Mouse (Mus musculus) embryonic stem cell, embryonic (primary cell): Measurements from ENCODE around the gene Mn1.

Experiments used
- CTCF ChIA-PET, 4 experiments: fragments of 300-600 bp in 2 of 4; fragments of 350-600 bp in 2 of 4; sonication (Branson Sonifier 250); formaldehyde crosslinking; loops; one replicate each; lab custom pipeline; 2022; ENCODE audit warnings: inconsistent platforms in 2 of 4; lab: Charles Lee
- POLR2A ChIA-PET, 4 experiments: fragments of 300-600 bp in 2 of 4; fragments of 350-600 bp in 2 of 4; sonication (Branson Sonifier 250); formaldehyde crosslinking; loops; one replicate each; lab custom pipeline; 2022; ENCODE audit warnings: antibody characterized with exemption in 4 of 4, inconsistent platforms in 1 of 4; lab: Charles Lee

The Mn1 gene

DNA sequence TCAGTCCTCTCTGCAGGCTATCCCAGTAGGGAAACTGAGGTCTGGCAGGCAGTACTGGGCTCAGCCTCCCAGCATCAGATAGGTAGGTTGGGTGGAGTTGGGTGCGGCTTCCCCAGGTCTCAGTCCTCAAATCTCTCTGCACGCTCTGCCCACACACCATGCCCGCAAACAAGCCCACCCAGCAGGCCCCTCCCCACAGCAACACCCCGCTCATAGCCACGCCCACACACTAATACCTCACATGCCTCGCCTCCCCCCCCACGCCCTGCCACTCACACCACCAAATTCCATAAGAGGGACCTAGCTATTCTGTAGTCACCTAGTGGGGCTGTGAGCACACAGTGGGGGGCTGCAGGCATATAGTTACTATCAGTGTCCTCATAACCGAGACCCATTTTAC lies 21.7 kb downstream of the Mn1 start:
- POLR2A ChIA-PET, result interaction anchor here in 2 of 4 experiments (0.6 to 2.3 kb wide), 9 partner anchors 9 to 25 kb away, joined by 3 to 10 read pairs (median 4); partner anchors contain the start of gene Mn1 (in 2 of the 2)
- CTCF ChIA-PET, result interaction anchor here in 3 of 4 experiments (0.5 to 1.3 kb wide), 3 partner anchors 10 to 61 kb away, joined by 3 to 4 read pairs (median 4); no protein-coding TSS in a partner anchor

DNA sequence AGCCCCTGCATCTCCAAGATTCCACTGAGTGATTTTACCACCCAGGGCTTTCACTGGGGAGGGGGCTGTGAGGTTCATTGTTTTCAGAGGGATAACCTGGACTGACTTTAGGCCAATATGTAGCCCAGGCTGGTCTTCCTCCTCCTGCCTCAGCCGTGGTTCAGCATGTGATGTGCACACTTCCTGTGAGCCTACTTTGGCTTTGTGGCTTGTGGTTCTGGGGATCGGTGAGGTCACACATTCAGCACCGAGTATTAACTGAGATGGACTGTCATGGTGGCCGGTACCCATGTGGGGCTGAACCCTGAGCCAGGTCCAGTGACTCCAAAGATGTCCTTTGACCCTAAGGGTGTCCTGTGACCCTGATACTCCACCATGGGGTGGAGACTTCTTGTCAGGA lies 23.1 kb downstream of the Mn1 start:
- POLR2A ChIA-PET, result interaction anchor here in 2 of 4 experiments (0.9 to 1.2 kb wide), 2 partner anchors 9 to 310 kb away, joined by 3 read pairs; no protein-coding TSS in a partner anchor
- CTCF ChIA-PET, result no interaction called here

DNA sequence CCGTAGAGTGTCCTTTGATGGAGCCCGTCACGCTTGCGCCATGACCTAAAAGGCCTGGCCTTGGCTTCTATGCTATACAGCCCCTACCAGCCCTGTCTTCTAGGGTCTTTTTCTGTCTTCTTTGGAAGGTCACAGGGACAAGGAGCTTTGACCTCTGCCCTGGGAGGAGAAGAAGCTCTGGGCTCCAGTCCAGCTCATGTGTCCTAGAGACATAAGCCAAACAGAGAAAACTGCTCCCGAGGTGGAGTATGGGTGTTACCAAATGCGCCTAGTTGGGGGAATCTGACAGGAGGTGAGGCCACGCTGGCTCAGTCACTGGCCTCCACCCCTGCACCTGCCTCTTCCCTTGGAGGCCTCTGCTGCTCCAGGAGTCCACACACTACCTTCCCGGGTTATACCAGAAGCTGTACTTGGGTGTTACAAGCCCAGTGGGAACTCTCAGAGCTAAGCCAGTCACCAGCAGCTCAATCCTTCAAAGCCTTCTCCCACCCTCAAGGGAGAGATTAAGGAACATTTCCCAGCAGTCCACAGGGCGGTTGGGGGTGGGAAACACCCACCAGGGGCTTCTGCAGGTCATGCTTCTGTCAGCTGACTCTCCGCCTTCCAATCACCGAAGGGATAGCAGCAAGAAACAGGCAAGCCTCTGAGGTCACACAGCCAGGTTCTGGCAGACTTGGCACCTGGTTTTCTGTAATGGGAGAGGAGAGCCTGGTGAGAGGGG lies 25.1 kb downstream of the Mn1 start:
- POLR2A ChIA-PET, result interaction anchor here (0.5 to 1.7 kb wide), 6 partner anchors 8 to 38 kb away, joined by 3 to 6 read pairs (median 4); no protein-coding TSS in a partner anchor
- CTCF ChIA-PET, result interaction anchor here in 1 of 4 experiments (0.6 kb wide), 1 partner anchor 597 kb away, joined by 4 read pairs; no protein-coding TSS in a partner anchor

DNA sequence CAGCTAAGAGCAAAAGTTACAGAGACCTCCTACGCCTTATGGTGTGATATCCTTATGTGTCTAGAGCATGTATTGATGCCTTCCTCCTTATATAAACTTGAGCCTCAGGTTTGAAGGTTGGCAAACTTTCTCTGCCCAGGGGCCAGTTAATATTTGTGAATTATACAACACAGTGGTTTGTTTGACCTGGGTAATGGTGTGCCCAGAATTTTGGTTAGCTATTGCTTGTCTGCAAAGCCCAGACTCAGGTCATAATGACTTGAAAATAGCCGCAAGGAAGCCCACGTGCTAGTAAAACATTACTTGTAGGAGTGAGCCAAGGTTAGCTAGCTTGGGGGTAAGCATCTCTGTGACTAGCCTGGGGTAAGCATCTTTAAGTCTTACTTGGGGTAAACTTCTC lies 26.5 kb downstream of the Mn1 start:
- ChIA-PET CTCF (no interaction called here), POLR2A (interaction anchor here in 2 of 4 experiments (1.3 to 1.7 kb wide), 2 partner anchors 13 to 14 kb away, joined by 4 to 5 read pairs; no protein-coding TSS in a partner anchor)

DNA sequence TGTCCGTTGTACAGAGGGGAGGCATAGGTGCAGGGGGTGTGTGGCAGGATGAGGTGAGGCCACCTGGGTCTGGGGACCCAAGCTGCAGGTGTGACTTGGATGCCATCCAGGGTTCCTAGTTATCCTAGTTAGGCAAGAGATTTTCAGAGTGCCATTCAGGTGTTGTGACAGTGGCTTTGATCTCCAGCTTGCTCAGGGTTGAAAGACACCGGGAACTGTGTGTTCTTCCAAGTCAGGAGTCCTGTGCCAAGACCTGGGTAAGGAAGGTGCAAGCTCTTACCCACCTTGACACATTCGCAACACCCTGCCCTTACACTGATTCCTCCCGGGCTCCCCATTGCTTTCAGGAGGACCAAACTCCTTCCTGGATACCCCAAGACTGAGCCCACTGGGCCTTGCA lies 27.2 kb downstream of the Mn1 start:
- POLR2A ChIA-PET, result no interaction called here

DNA sequence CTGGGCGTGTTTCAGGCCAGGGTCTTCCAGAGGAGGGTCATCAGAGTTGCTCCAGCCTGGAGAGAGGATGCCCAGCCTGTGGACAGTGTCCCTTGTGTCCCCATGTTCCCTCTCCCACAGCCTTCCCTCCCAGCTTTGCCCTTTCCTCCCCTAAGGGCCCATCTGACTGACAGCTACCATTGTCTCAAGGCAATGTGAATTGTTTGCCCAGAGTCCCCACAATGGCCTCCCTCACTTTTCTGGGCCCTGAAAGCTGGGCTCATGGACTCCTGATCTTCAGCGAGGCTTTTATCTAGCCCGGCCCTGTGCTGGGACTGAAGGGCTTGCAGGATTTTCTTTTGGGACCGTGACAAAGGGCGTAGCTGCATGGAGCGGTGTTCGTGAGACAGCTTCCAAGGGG lies 29.5 kb downstream of the Mn1 start:
- POLR2A ChIA-PET, result no interaction called here
- CTCF ChIA-PET, result no interaction called here

More for the DNA sequence above, 27.2 kb downstream of the Mn1 start:
- CTCF ChIA-PET, result interaction anchor here in 1 of 4 experiments (0.6 kb wide), 1 partner anchor 62 kb away, joined by 3 read pairs; no protein-coding TSS in a partner anchor

DNA sequence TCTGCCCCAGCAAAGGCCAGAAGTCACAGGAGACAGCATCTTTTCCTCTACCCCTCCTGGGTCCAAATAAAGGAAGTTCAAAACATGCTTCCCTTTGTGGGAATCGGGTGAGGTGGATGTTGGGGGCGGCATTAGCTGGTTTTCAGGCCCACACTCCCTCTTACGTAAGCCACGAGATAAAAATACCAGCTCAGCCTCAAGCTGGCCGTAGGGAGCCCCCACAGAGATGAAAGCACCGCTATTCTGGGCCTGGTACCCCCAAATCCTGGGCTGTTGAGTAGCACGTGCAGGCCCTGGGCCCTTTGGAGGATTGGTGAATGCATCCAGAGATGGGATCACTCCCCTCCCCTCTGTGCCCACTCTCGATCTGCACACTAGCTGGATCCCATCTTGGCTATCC lies 32.5 kb downstream of the Mn1 start:
- POLR2A ChIA-PET, result interaction anchor here in 2 of 4 experiments (0.8 to 1.5 kb wide), 3 partner anchors 9 to 176 kb away, joined by 3 to 4 read pairs (median 3); no protein-coding TSS in a partner anchor
- CTCF ChIA-PET, result no interaction called here

DNA sequence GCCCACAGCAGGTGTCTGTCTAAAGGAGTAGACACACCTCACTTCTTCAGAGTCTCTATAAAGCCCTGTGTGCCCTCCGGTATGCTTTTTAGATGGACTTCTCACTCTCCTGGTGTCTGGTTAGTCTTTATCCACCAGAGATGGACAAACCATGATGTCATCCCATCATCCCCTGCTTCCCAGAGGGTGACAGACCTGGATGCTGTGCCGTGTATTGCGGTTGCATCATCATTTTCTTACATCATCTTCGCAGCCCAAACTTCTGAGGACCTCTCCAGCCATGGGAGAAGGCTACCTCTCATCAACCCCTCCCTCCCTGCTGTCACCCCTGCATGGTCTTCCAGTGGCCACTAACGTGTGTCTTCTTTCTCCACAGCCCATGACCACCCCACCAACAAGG lies 37.1 kb downstream of the Mn1 start:
- ChIA-PET POLR2A (no interaction called here), CTCF (interaction anchor here in 1 of 4 experiments (0.6 kb wide), 1 partner anchor 27 kb away, joined by 4 read pairs; no protein-coding TSS in a partner anchor)

DNA sequence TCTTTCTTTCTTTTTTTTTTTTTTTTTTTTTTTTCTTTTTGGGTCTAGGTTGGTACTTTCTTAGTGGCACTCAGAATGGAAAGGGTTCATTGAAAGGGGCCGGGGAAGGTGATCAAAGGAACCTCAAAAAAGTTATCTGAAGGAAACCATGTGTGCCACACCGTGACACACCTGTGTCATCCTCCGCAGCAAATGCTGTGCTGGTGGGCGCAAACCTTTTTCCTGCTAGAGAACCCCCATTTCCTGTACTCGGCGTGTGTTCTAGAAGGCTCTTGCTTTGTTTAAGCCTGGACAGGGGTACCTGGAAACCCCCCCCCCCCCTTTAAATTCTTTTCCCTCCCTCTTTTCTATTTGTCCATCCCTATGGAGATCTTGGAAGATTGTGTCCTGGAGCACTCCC lies 37.7 kb downstream of the Mn1 start:
- CTCF ChIA-PET, result interaction anchor here in 1 of 4 experiments (0.6 kb wide), 1 partner anchor 230 kb away, joined by 4 read pairs; no protein-coding TSS in a partner anchor
- POLR2A ChIA-PET, result no interaction called here

DNA sequence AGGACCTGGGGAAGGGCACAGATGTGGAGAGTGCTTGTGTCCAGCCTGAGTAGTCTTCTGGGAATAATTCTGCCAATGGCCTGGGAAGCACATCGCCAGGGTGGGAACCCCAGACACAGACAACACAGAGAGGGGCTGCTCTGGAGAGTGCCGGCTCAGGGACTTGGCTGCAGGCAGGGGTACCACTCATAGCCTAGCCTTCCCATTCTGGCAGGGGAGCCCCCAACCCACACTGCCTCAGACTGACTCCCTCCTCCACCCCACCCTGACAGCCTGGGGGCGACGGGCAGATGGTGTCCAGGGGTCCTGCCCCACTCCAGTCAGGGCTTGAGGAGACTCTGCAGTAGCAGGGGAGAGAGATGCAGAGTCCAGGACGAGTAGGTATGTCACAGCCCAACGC lies 41.5 kb downstream of the Mn1 start:
- CTCF ChIA-PET, result no interaction called here
- POLR2A ChIA-PET, result no interaction called here

DNA sequence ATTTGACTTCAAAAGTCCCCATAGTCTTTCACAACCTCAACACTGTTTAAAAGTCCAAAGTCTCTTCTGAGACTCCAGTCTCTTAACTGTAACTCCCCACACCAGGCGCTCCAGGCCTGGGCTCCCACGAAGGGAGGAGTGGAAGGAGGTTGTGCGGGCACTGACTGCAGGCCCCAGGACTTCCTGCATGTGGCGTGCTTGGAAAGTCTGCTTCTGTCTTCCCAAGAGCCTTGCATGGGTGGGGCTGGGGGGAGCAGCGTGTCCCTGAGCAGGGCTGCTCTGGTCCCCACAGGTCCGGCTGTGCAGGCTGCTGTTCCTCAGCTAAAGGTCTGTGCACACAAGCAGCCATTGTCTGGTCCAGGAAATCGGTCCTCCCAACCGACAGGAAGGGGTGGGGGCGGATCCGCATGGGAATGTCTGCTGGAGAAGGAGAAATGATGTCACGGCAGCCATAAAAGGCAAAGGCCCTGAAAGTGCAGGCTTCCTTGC lies 48.7 kb downstream of the Mn1 start:
- ChIA-PET POLR2A (interaction anchor here in 2 of 4 experiments (0.7 to 1.1 kb wide), 2 partner anchors 16 to 1810 kb away, joined by 3 to 4 read pairs; no protein-coding TSS in a partner anchor), CTCF (no interaction called here)

DNA sequence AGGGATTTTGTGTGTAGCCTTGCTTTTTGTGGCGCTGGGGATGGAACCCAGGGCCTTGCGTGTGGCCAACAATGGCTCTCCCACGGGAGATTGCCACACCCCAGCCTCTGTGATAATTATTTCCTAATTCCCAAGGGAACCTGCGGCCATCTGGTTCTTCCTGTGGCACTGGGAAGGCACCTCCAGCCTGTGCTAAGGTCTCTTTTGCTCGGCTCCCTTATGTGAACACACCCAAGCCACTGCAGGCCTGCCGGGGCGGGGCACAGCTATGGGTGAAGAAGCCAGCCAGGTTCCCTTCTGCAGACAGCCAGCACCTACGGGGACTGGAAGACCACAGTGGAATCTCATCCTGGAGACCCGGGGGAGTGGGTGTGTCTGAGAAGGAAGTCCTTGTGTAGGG lies 49.3 kb downstream of the Mn1 start:
- POLR2A ChIA-PET, result no interaction called here
- CTCF ChIA-PET, result no interaction called here

DNA sequence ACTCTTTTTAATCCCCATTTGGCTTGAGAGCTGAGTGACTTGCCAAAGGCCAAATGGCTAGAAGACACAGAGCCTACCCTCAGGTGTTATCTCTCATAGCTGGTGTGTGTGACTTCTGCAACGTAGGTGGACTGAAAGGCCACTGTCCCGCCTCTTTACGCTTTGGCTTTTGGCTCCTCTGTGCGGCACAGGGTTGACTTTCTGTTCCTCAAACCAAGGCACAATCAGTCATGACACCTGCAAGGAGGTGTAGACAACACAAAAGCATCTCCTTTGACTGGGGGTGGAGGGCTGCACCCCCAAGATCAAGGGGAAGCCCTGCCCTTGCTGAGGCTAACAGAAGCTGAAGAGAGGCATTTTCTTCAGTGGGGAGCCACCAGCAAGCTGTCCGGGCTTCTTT lies 50.5 kb downstream of the Mn1 start:
- POLR2A ChIA-PET, result interaction anchor here in 1 of 4 experiments (0.9 kb wide), 1 partner anchor 10 kb away, joined by 3 read pairs; no protein-coding TSS in a partner anchor
- CTCF ChIA-PET, result interaction anchor here in 2 of 4 experiments (0.6 kb wide), 2 partner anchors 88 to 339 kb away, joined by 3 read pairs; no protein-coding TSS in a partner anchor

DNA sequence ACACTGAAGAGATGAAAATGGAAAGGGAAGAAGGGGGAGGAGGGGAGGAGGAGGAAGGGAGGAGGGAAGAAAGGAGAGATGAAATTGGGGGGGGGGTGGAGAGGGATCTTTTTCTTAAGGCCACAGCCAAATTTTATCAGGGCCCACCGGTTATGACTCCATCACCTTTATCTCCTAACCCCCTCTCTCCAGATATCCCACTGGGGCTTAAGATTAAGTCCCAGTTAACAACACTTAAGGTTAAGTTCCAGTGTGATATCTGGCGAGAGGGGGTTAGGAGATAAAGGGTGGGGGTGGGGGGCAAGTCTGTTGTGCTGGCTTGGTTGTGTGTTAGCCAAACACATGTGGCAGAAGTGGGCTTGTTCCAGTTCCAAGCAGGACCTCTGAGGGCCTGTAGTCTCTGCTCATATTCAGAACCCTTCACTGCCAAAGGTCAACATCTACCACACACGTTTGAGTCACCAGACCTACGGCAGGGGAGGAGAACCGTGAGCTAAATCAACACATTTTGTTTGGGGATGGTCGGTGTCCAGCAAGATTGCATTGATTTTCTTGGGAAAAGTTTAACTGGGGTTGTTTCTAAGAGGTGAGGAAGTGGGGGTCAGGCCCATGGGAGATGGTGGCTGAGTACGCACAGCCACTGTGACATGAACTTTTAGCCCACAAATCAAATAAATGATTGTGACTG lies 52.2 kb downstream of the Mn1 start:
- ChIA-PET CTCF (no interaction called here), POLR2A (interaction anchor here in 2 of 4 experiments (0.6 to 0.8 kb wide), 2 partner anchors 9 to 260 kb away, joined by 3 to 5 read pairs; no protein-coding TSS in a partner anchor)

DNA sequence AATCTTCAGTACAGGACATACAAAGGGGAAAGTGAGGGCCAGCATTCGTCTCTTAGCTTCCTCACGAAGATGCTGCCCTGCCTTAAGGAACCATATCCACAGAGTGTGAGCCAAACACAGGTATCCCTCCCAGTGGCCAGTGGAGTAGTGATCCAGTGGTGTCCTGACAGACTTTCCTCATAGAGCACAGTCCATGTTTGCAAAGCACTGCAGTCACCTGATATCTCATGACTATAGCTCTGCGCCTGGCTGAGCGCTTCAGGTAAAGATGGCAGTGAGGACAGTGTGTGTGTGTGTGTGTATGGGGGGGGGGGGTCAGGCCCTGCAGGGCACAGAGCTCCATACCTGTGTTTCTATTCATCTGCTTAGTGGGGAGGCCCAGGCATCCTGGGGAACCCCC lies 53.7 kb downstream of the Mn1 start:
- CTCF ChIA-PET, result no interaction called here
- POLR2A ChIA-PET, result interaction anchor here in 2 of 4 experiments (0.6 to 0.8 kb wide), 3 partner anchors 57 to 134 kb away, joined by 3 read pairs; no protein-coding TSS in a partner anchor

DNA sequence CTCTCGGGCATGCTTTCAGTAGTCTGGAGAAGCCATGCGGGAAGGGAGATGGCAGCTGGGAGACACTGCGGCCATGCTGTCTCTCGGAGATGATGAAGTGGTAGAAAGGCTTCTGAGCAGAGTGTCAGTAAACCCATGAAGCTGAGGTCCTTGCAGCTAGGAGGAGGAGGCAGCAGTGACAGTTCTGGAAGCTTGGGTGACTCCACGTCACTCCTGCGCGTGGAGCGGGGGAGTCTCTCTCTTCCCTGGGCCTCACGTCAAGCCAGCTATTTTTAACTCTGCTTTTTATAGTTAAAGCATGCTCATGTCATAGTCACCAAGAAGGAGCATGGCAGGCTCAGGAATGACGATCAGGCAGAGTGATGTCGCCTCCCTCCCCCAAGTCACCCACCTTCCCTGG lies 56.3 kb downstream of the Mn1 start:
- POLR2A ChIA-PET, result no interaction called here
- CTCF ChIA-PET, result no interaction called here

DNA sequence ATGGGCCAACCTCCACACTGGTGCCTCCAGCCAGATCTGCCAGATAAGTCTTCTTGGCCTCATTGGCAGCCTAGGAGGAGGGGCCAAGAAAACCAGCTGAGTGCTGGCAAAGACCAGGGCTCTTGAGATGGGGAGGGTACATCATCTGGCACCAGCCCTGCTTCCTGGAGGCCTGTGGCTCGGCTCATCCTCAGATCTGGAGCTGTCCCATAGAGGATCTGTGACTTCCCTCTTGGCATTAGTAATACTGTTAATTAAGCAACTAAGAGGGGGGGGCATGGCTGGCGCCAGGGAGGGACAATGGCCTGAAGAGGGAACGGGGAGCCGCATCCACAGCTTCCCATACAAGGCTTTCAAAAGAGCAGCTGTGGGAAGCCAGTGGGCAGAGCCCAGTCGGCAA lies 58.6 kb downstream of the Mn1 start:
- ChIA-PET CTCF (interaction anchor here in 1 of 4 experiments (0.6 kb wide), 1 partner anchor 334 kb away, joined by 5 read pairs; no protein-coding TSS in a partner anchor), POLR2A (no interaction called here)

DNA sequence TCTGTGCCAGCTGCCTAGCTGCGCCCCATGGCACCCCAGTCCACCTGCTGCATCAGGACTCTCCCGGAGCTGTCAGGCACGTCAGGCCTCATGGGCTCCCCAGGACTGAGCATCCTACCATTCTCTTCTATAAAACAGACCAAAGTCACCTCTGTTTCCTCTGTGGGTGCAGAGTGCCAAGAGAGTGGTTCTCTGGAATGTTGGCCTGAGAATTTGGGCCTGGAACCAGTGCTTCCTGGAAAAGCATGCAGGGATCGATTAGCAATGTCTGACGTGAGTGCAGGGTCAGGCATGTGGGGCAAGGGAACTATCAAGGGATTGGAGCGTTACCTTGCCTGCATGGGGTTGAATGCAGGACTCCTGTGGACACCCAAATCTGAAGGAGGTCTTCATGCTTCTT lies 59.0 kb downstream of the Mn1 start:
- ChIA-PET CTCF (no interaction called here), POLR2A (no interaction called here)

DNA sequence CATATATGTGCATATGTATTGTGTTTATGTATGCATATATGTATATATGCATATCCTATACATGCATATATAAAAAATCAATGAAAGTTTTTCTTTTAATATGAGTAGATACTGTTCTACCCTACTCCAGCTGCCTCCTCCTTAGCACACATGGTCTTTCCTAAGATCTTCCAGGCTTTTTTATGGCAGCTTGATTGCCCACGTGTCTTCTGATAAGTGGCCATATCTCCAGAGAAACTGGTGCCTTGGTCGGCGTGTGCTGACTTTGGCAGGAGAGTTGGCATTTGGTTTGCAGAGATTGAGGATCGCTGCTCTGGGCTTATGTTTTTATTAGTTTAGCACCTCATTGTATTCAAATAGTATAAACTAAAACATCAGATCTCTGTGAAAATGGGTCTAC lies 68.7 kb downstream of the Mn1 start:
- ChIA-PET CTCF (no interaction called here), POLR2A (no interaction called here)
